Mouse (Mus musculus) testis, adult 2 months (tissue): Measurements from ENCODE around the gene Aldh3a2.

Experiments used
- CTCF ChIP-seq: fragments of 200-500 bp; IDR thresholded peaks from 2 replicates; pipeline ENCODE4 v1.5.1; 2012; ENCODE audit warnings: low read depth, mild to moderate bottlenecking, inconsistent platforms, low read length, moderate library complexity; ENCODE audit not compliant: control insufficient read depth, insufficient read depth, insufficient replicate concordance
- POLR2A ChIP-seq: fragments of 200-500 bp; IDR thresholded peaks from 2 replicates; pipeline ENCODE4 v1.6.1; 2012; ENCODE audit warnings: low read depth, mild to moderate bottlenecking, inconsistent platforms, low read length, moderate library complexity; ENCODE audit not compliant: control insufficient read depth

- TF ChIP-seq CTCF = no peak
- no peak for TF ChIP-seq POLR2A
Measured at GRCm38 (mm10) chr11:61293251-61293650, 26.0 kb upstream of the Aldh3a2 start.
